Mouse (Mus musculus) frontal cortex, postnatal 36 days (tissue): ENCODE results near the gene Zc3h6.
A peak's percentile ranks its signal among the peaks of the same experiment; 100 is the strongest.
"Not testable (repeated sequence)": the region's sequence is repeated elsewhere in the genome, so short reads cannot be mapped to it uniquely, and the experiment has no call there.

Experiments used
- DNase-seq, 2 experiments: peaks; one replicate each; pipeline ENCODE4 v3.0.0; 2022; ENCODE audit warnings: low spot score in 2 of 2

Gene Zc3h6

GRCm38 (mm10) chr2:128966641-128967580, at the start of gene Zc3h6:
Gene Zc3h6, plus strand, starts transcription at chr2:128967402.
- DNase-seq = peak; percentile 99

- no peak for DNase-seq
These were observed 42.4 kb upstream of the Zc3h6 start for GRCm38 (mm10) chr2:128924799-128925198.

GRCm38 (mm10) chr2:128928446-128928845, 38.8 kb upstream of the Zc3h6 start:
- peak in 1 of 2 experiments; percentile 21 for DNase-seq

GRCm38 (mm10) chr2:128930704-128931103, 36.5 kb upstream of the Zc3h6 start:
- no peak for DNase-seq

- DNase-seq = no peak
These were observed 30.9 kb upstream of the Zc3h6 start for GRCm38 (mm10) chr2:128936256-128936655.

- peak; percentile 96 to 97 for DNase-seq
These were observed 23.4 kb upstream of the Zc3h6 start, which contains the start of gene Zc3h8 for GRCm38 (mm10) chr2:128943538-128944528. Gene Zc3h8, minus strand, starts transcription at chr2:128944077.

GRCm38 (mm10) chr2:128947962-128948588, 19.1 kb upstream of the Zc3h6 start:
- DNase-seq = no peak

GRCm38 (mm10) chr2:128954186-128954585, 13.0 kb upstream of the Zc3h6 start:
- no peak for DNase-seq

GRCm38 (mm10) chr2:128965505-128966105, 1.6 kb upstream of the Zc3h6 start:
- DNase-seq = no peak

- no peak for DNase-seq
These were observed 966 bp upstream of the Zc3h6 start for GRCm38 (mm10) chr2:128966236-128966635.

- DNase-seq = peak; percentile 55 to 66
These were observed 649 bp downstream of the Zc3h6 start, which contains the start of gene Gm10762 for GRCm38 (mm10) chr2:128967661-128968441. Gene Gm10762, minus strand, starts transcription at chr2:128967725.

- DNase-seq = no peak
These were observed 1.4 kb downstream of the Zc3h6 start for GRCm38 (mm10) chr2:128968475-128969083.

- DNase-seq = no peak
These were observed 5.1 kb downstream of the Zc3h6 start for GRCm38 (mm10) chr2:128972301-128972700.

GRCm38 (mm10) chr2:128975572-128975971, 8.4 kb downstream of the Zc3h6 start:
- DNase-seq = no peak

- DNase-seq = peak in 1 of 2 experiments; percentile 29
These were observed 17.5 kb downstream of the Zc3h6 start for GRCm38 (mm10) chr2:128984746-128985145.

GRCm38 (mm10) chr2:129004872-129005271, 37.7 kb downstream of the Zc3h6 start:
- DNase-seq = no peak

GRCm38 (mm10) chr2:129006194-129006749, 39.1 kb downstream of the Zc3h6 start:
- no peak for DNase-seq

GRCm38 (mm10) chr2:129008867-129009266, 41.7 kb downstream of the Zc3h6 start:
- not testable (repeated sequence) for DNase-seq

- DNase-seq = no peak
These were observed 52.9 kb downstream of the Zc3h6 start for GRCm38 (mm10) chr2:129020106-129020505.
